Mouse (Mus musculus) CH12.LX (cell line): ENCODE data around the gene Nacc2.

Experiments
- CTCF ChIP-seq, 2 experiments: IDR thresholded peaks in 1 of 2; conservative IDR thresholded peaks in 1 of 2; 2 replicates each; pipeline ENCODE4 v1.5.1; 2011 to 2012; ENCODE audit warnings: low read depth in 2 of 2, low read length in 2 of 2, improper control_type of control experiment in 1 of 2, inconsistent platforms in 1 of 2, mild to moderate bottlenecking in 1 of 2, moderate library complexity in 1 of 2
- EP300 ChIP-seq: IDR thresholded peaks from 2 replicates; pipeline ENCODE4 v1.6.1; 2011; ENCODE audit warnings: low read length, improper control_type of control experiment
- MAFK ChIP-seq: IDR thresholded peaks from 2 replicates; pipeline ENCODE4 v1.6.1; 2011; ENCODE audit warnings: low read length, improper control_type of control experiment; ENCODE audit not compliant: insufficient replicate concordance
- NRF1 ChIP-seq: IDR thresholded peaks from 2 replicates; pipeline ENCODE4 v1.6.1; 2014; ENCODE audit warnings: low read depth, mild to moderate bottlenecking, inconsistent platforms, low read length, improper control_type of control experiment, moderate library complexity
- PAX5 ChIP-seq: IDR thresholded peaks from 2 replicates; pipeline ENCODE4 v1.6.1; 2012; ENCODE audit warnings: low read length, inconsistent platforms, mixed read lengths
- POLR2A ChIP-seq: IDR thresholded peaks from 2 replicates; pipeline ENCODE4 v1.6.1; 2011; ENCODE audit warnings: low read depth, mild to moderate bottlenecking, improper control_type of control experiment, low read length
- USF1 ChIP-seq: IDR thresholded peaks from 2 replicates; pipeline ENCODE4 v1.6.1; 2014; ENCODE audit warnings: low read depth, mild to moderate bottlenecking, inconsistent platforms, low read length, improper control_type of control experiment
- ZC3H11A ChIP-seq: IDR thresholded peaks from 2 replicates; pipeline ENCODE4 v1.6.1; 2012; ENCODE audit warnings: low read depth, mild to moderate bottlenecking, inconsistent platforms, low read length, improper control_type of control experiment

DNA sequence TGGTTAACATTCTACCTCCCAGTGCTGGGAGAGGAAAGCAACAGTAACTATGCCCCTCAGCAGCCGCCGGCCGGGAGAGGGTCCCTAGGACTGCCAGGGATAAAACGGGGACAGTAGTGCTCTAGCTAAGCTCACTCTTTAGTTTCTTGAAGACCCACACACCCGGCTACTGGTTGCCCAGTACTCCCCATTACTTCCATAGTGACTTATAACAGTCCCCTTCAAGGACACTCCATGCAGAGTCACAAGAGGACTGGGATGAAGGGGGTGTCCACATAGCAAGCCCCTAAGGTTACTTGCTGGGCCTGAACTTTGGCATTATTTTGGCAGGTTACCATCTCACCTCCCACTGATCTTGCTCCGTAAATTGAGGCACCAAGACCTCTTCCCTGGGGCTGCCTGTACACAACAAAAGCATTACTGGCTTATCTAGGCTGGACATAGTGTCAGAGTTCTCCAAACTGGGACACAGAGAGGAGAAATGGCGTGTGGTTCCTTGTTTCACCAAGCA is 16.1 kb upstream of the Nacc2 start:
- no peak for TF ChIP-seq MAFK
- no peak for TF ChIP-seq POLR2A
- no peak for TF ChIP-seq PAX5
- no peak for TF ChIP-seq USF1
- TF ChIP-seq ZC3H11A: no peak
- no peak for TF ChIP-seq NRF1
- TF ChIP-seq CTCF (conservative IDR thresholded peaks at IDR 0.05 in 1 of 2, IDR thresholded peaks at IDR 0.05 in 1 of 2; ENCODE audit: low read depth in 2 of 2, low read length in 2 of 2): no peak
- TF ChIP-seq EP300: no peak
